Mouse (Mus musculus): ENCODE results near the gene Rnf31. TPM values are rescaled to one million over a fixed set of nuclear protein-coding genes. Genes with fewer than 3 reads are reported as not detected.

The Rnf31 gene
- polyA plus RNA-seq, 1 experiment from 2014 or later: 9.7 TPM

DNA sequence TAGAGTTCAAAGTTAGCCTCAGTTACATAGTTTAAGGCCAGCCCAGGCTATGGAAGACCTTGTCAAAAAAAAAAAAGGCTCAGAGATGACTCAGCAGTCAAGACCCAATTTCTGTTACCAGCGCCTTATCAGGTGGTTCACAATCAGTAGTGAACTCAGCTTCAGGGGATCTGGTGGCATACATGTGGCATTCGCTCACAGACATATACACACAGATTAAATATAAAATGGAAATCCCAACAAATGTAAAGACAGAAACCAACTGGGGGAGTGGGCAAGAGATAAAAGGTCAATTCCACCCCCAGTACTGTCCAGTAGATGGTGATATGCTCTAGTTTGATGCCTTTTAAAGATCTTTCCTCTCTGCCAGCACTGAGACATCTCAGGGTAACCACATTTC lies 5.4 kb upstream of the Rnf31 start:
- ATAC-seq (replicated peaks; ENCODE audit: insufficient number of reproducible peaks, low FRiP score, low TSS enrichment, low read depth): no peak
- H3K36me3 ChIP-seq (replicated peaks; ENCODE audit: control insufficient read depth, insufficient read depth, low read depth, low read length): no peaks in the 10 kb centered on the region; the same call in 1 of the 2 replicates
- no peak overlapping the region for H3K4me2 ChIP-seq (ENCODE audit: low read depth, low read length)
- H3K9me3 ChIP-seq (replicated peaks; ENCODE audit: control insufficient read depth, low read length): no peaks in the 10 kb centered on the region
- WGBS: 89% methylated on average over 2 of the region's 2 CpGs
- no peaks in the 10 kb centered on the region for H3K27me3 ChIP-seq (ENCODE audit: control insufficient read depth, insufficient read depth, low read length)
- no peak overlapping the region for H3K9ac ChIP-seq (replicated peaks; ENCODE audit: low read length)
- no peak overlapping the region for H3K27ac ChIP-seq (replicated peaks; ENCODE audit: low read depth, low read length)
- H3K4me1 ChIP-seq (ENCODE audit: control insufficient read depth, insufficient read depth, low read length): no peaks in the 10 kb centered on the region; the same call in 1 of the 2 replicates
- no peak for DNase-seq (ENCODE audit: low spot score)
- H3K4me3 ChIP-seq (ENCODE audit: low read depth, low read length): no peak overlapping the region

DNA sequence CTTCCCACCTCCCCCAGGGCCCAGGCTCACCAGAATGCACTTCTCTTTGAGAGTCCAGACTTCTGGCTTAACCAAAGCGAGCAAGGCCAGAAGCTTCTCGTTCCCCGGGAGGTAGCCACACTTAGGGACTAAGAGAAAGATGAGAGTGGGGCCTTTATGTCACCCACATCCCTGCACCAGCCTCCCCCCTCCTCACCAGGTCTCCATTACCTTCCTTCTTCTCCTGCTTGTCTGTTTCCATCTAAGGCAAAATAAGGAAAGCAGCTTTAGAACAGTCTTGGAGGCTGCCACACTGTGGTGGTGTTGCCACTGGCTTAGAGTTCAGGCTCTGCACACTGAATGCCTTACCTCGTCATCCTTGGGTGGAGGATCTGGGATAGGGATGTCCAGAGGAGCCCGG lies 2.2 kb upstream of the Rnf31 start:
- Histone ChIP-seq H3K36me3 (replicated peaks; ENCODE audit: control insufficient read depth, insufficient read depth, low read depth, low read length) (no peaks in the 10 kb centered on the region; the same call in 1 of the 2 replicates), H3K4me2 (ENCODE audit: low read depth, low read length) (no peak overlapping the region), H3K4me1 (ENCODE audit: control insufficient read depth, insufficient read depth, low read length) (peaks cover 2% of the 10 kb centered on the region; the same call in 1 of the 2 replicates), H3K4me3 (ENCODE audit: low read depth, low read length) (no peak overlapping the region), H3K9me3 (replicated peaks; ENCODE audit: control insufficient read depth, low read length) (no peaks in the 10 kb centered on the region), H3K9ac (replicated peaks; ENCODE audit: low read length) (no peak overlapping the region), H3K27ac (replicated peaks; ENCODE audit: low read depth, low read length) (no peak overlapping the region), H3K27me3 (ENCODE audit: control insufficient read depth, insufficient read depth, low read length) (no peaks in the 10 kb centered on the region)
- DNase-seq (ENCODE audit: low spot score): no peak
- no peak for ATAC-seq (replicated peaks; ENCODE audit: insufficient number of reproducible peaks, low FRiP score, low TSS enrichment, low read depth)
- 91% methylated on average over 5 of the region's 5 CpGs for WGBS

DNA sequence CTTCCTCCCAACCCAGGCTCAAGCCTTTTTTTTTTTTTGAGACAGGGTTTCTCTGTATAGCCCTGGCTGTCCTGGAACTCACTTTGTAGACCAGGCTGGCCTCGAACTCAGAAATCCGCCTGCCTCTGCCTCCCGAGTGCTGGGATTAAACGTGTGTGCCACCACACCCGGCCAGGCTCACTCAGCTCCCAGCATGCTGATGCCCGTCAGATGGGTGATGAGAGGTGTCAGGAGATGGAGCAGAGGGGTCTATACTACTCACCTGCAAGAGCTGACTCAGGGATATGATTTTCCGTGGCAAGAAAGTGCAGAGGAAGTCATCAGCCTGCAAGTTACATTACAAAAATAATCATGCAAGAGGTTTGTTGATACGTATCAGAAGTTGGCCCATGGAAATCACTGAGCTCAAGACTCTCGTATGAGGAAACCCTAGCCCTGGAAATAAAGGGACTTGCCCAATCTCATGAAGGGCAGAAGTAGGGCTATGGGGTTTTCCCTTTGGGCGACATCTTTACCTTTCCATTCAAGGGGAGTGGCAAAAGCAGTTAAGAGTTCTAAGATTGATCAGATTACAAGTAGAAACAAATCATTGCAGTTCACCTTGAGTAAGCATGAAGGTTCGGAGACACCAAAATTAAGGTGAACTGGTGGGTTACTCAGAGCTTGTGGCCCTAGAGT lies 1.6 kb upstream of the Rnf31 start:
- H3K36me3 ChIP-seq (replicated peaks; ENCODE audit: control insufficient read depth, insufficient read depth, low read depth, low read length): no peaks in the 10 kb centered on the region; the same call in 1 of the 2 replicates
- DNase-seq (ENCODE audit: low spot score) (no peak), ATAC-seq (replicated peaks; ENCODE audit: insufficient number of reproducible peaks, low FRiP score, low TSS enrichment, low read depth) (no peak)
- no peak overlapping the region for H3K27ac ChIP-seq (replicated peaks; ENCODE audit: low read depth, low read length)
- H3K4me2 ChIP-seq (ENCODE audit: low read depth, low read length): peak overlapping the region; percentile 91
- H3K9me3 ChIP-seq (replicated peaks; ENCODE audit: control insufficient read depth, low read length): no peaks in the 10 kb centered on the region
- WGBS: 87% methylated on average over 11 of the region's 11 CpGs
- H3K4me3 ChIP-seq (ENCODE audit: low read depth, low read length): peak overlapping the region; percentile 91
- no peaks in the 10 kb centered on the region for H3K27me3 ChIP-seq (ENCODE audit: control insufficient read depth, insufficient read depth, low read length)
- peak overlapping the region; percentile 53 for H3K9ac ChIP-seq (replicated peaks; ENCODE audit: low read length)
- 0 out of 2 replicates have a peak, but pooled peaks cover 2% of the 10 kb centered on the region for H3K4me1 ChIP-seq (ENCODE audit: control insufficient read depth, insufficient read depth, low read length)

DNA sequence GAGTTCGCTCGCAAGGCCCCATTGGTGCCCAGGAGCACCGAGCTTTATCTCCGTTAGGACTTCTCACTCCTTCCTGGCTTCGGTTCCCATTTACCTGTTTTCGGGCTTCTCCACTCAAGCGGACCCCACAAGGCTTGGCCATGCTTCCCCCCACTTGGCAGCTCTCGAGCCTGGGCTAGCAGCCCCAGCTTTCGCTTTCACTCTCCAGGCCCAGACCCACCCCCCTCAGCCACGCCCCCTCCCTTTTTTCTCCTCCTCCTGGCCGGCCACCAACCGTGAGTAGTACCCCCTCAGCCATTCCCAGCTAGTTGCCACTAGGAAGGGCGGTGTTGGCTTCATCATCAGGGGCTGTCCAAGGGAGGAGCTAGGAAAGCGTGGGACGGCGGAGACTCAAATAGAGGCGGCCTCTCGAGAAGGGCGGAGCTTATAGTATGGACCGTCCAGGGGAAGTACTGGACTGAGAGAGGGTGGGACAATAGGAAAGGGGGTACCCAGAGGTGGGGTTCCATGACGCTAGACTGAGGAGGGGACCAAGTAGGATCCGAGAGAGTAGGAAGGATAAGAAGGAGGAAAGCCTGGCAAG lies 669 bp upstream of the Rnf31 start, which contains the start of gene Psme2:
TSS of gene Psme2 (minus strand) at position 366 of the 583 bp plus-strand sequence.
- H3K9ac ChIP-seq (replicated peaks; ENCODE audit: low read length): peak within 1 kb of the TSS; percentile 86
- peak within 1 kb of the TSS; percentile 89 for H3K27ac ChIP-seq (replicated peaks; ENCODE audit: low read depth, low read length)
- H3K4me2 ChIP-seq (ENCODE audit: low read depth, low read length): peak within 1 kb of the TSS; percentile 91
- H3K36me3 ChIP-seq (replicated peaks; ENCODE audit: control insufficient read depth, insufficient read depth, low read depth, low read length): peaks cover 4% of the 10 kb centered on the region; the same call in 1 of the 2 replicates
- H3K4me1 ChIP-seq (ENCODE audit: control insufficient read depth, insufficient read depth, low read length): 0 out of 2 replicates have a peak, but pooled peaks cover 2% of the 10 kb centered on the region
- ATAC-seq (replicated peaks; ENCODE audit: insufficient number of reproducible peaks, low FRiP score, low TSS enrichment, low read depth) (peak; percentile 94), DNase-seq (ENCODE audit: low spot score) (peak; percentile 96)
- peak within 1 kb of the TSS; percentile 91 for H3K4me3 ChIP-seq (ENCODE audit: low read depth, low read length)
- H3K27me3 ChIP-seq (ENCODE audit: control insufficient read depth, insufficient read depth, low read length): no peaks in the 10 kb centered on the region
- no peaks in the 10 kb centered on the region for H3K9me3 ChIP-seq (replicated peaks; ENCODE audit: control insufficient read depth, low read length)
- WGBS: 2% methylated on average over 22 of the region's 22 CpGs

DNA sequence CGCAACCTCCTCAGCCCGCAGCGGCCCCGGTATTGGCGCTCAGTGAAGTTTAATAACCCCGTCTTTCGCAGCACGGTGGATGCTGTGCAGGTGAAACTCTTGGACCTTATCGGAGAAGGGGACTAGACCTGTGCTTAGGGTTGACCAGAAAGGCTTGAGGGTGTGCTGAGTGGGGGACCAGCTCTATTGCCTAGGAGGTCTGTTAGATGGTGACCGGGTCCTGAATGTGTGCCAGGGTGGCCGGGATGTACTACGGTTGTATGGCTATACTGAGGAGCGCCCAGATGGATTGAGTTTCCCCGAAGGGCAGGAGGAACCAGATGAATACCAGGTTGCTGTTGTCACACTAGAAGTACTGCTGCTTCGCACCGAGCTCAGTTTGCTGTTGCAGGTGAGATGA lies 718 bp downstream of the Rnf31 start:
- H3K27ac ChIP-seq (replicated peaks; ENCODE audit: low read depth, low read length): peak overlapping the region; percentile 57; the same call in 1 of the 2 replicates
- ATAC-seq (replicated peaks; ENCODE audit: insufficient number of reproducible peaks, low FRiP score, low TSS enrichment, low read depth) (no peak), DNase-seq (ENCODE audit: low spot score) (no peak)
- 0 out of 2 replicates have a peak, but pooled peaks cover 2% of the 10 kb centered on the region for H3K4me1 ChIP-seq (ENCODE audit: control insufficient read depth, insufficient read depth, low read length)
- peak overlapping the region; percentile 91 for H3K4me3 ChIP-seq (ENCODE audit: low read depth, low read length)
- WGBS: 5% methylated on average over 16 of the region's 16 CpGs
- peaks cover 7% of the 10 kb centered on the region; the same call in 1 of the 2 replicates for H3K36me3 ChIP-seq (replicated peaks; ENCODE audit: control insufficient read depth, insufficient read depth, low read depth, low read length)
- peak overlapping the region; percentile 91 for H3K4me2 ChIP-seq (ENCODE audit: low read depth, low read length)
- H3K9me3 ChIP-seq (replicated peaks; ENCODE audit: control insufficient read depth, low read length): no peaks in the 10 kb centered on the region
- H3K9ac ChIP-seq (replicated peaks; ENCODE audit: low read length): peak overlapping the region; percentile 86
- no peaks in the 10 kb centered on the region for H3K27me3 ChIP-seq (ENCODE audit: control insufficient read depth, insufficient read depth, low read length)

DNA sequence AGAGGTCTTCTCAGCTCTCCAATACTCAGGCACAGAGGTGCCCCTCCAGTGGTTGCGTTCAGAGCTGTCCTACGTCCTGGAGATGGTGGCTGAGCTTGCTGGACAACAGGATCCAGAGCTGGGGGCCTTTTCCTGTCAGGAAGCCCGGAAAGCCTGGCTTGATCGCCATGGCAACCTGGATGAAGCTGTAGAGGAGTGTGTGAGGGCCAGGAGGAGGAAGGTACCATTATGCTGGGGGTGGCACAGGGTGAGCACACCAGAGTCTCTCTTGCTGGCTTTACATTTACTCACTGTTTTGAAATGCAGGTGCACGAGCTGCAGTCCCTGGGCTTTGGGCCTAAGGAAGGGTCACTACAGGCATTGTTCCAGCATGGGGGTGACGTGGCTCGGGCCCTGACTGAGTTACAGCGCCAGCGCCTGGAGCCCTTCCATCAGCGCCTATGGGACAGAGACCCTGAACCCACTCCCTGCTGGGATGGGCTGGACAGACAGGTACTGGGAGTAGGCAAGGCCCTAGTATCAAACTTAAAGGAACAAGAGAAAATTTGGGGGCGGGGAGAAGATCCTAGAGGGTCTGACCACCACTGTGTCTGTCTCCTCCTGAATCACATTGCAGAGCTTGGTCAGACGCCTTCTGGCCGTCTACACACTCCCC lies 4.7 kb downstream of the Rnf31 start:
- Histone ChIP-seq H3K36me3 (replicated peaks; ENCODE audit: control insufficient read depth, insufficient read depth, low read depth, low read length) (peaks cover 12% of the 10 kb centered on the region), H3K9ac (replicated peaks; ENCODE audit: low read length) (no peak overlapping the region), H3K9me3 (replicated peaks; ENCODE audit: control insufficient read depth, low read length) (no peaks in the 10 kb centered on the region), H3K27ac (replicated peaks; ENCODE audit: low read depth, low read length) (no peak overlapping the region), H3K4me2 (ENCODE audit: low read depth, low read length) (no peak overlapping the region), H3K4me1 (ENCODE audit: control insufficient read depth, insufficient read depth, low read length) (0 out of 2 replicates have a peak, but pooled peaks cover 2% of the 10 kb centered on the region), H3K4me3 (ENCODE audit: low read depth, low read length) (no peak overlapping the region), H3K27me3 (ENCODE audit: control insufficient read depth, insufficient read depth, low read length) (no peaks in the 10 kb centered on the region)
- DNase-seq (ENCODE audit: low spot score) (no peak), ATAC-seq (replicated peaks; ENCODE audit: insufficient number of reproducible peaks, low FRiP score, low TSS enrichment, low read depth) (no peak)
- 82% methylated on average over 13 of the region's 13 CpGs for WGBS

DNA sequence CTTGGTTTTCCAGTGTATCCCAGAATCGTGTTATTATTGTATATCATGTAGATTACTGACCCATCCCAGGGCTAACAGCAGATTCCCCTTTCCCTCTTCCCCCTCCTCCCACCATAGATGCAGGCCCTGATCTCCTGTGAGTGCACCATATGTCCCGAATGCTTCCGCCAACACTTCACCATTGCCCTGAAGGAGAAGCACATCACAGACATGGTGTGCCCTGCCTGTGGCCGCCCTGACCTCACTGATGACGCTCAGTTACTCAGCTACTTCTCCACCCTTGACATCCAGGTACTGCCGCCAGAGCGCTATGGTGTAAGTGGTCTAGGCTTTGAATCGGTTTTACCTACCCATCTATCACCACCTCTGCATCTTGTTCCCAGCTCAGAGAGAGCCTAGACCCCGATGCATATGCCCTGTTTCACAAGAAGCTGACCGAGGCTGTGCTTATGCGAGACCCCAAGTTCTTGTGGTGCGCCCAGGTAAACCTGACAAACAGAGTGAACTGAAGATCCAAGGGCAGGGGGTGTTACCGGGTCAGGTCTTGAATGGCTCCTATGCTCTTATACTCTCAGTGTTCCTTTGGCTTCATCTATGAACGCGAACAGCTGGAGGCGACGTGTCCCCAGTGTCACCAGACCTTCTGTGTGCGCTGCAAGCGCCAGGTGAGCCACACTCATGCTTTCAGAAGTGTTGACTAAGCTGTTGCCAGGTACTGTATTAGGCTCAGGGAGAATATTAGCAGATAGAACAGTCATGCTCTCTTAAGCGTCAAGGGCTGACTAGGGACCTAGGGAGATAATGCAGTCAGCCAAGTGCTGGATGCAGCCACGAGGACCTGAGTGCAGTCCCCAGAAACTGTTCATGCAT lies 7.2 kb downstream of the Rnf31 start:
- H3K27ac ChIP-seq (replicated peaks; ENCODE audit: low read depth, low read length): no peak overlapping the region
- H3K4me1 ChIP-seq (ENCODE audit: control insufficient read depth, insufficient read depth, low read length): no peaks in the 10 kb centered on the region; the same call in 1 of the 2 replicates
- H3K9ac ChIP-seq (replicated peaks; ENCODE audit: low read length): no peak overlapping the region
- no peak overlapping the region for H3K4me3 ChIP-seq (ENCODE audit: low read depth, low read length)
- no peak for ATAC-seq (replicated peaks; ENCODE audit: insufficient number of reproducible peaks, low FRiP score, low TSS enrichment, low read depth)
- no peak for DNase-seq (ENCODE audit: low spot score)
- H3K4me2 ChIP-seq (ENCODE audit: low read depth, low read length): no peak overlapping the region; the same call in 1 of the 2 replicates
- H3K9me3 ChIP-seq (replicated peaks; ENCODE audit: control insufficient read depth, low read length): no peaks in the 10 kb centered on the region
- WGBS: 94% methylated on average over 21 of the region's 21 CpGs
- H3K36me3 ChIP-seq (replicated peaks; ENCODE audit: control insufficient read depth, insufficient read depth, low read depth, low read length): peaks cover 15% of the 10 kb centered on the region
- no peaks in the 10 kb centered on the region for H3K27me3 ChIP-seq (ENCODE audit: control insufficient read depth, insufficient read depth, low read length)

Measured in embryonic facial prominence, embryonic 11.5 days (tissue).